Mouse (Mus musculus): ENCODE data around the gene Ctsa.
"Not testable (repeated sequence)": the region's sequence is repeated elsewhere in the genome, so short reads cannot be mapped to it uniquely, and the experiment has no call there.

Gene Ctsa

DNA sequence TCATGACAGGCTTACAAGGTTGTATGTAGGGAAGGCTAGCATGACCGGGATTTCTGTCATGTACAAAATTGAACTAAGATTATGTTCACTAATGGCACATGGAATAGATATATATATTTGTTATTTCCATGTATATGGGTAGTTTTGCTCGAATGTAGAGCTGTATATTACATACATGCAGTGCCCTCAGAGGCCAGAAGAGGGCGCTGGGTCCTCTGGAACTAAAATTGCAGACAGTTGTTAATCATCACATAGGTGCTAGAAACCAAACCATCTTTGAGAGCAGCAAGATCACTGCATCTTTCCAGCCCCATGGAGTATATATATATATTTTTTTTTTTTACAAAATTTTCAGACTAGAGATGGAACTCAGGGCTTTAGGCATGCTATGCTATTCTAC is 13.1 kb downstream of the Ctsa start:
- peak; percentile 68 for DNase-seq (ENCODE audit: low read depth, low spot score)

DNA sequence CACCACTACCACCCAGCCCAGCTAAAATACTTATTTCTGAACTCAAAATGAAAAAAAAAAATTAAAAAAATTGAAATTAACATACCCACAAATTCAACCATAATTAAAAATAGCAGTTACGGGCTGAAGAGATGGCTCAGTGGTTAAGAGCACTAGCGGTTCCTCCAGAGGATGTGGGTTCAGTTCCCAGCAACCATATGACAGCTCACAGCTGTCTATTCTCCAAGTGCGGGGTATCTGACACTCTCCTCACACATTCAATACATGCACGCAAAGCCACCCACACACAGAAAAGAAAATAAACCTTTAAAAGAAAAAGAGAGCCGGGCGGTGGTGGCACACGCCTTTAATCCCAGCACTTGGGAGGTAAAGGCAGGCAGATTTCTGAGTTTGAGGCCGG is 17.4 kb downstream of the Ctsa start:
- no peak for DNase-seq (ENCODE audit: low read depth, low spot score)

DNA sequence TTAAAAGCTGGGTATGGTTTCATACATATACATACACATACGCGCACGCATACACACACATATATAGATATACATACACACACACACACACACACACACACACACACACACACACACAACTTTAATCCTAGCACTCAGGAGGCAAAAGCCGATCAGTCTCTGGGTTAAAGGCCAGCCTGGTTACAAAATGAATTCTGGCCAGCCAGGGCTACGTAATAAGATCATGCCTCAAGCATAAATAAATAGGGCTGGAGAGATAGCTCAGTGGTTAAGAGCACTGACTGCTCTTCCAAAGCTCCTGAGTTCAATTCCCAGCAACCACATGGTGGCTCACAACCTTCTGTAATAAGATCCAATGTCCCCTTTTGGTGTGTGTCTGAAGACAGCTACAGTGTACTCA is 22.9 kb downstream of the Ctsa start:
- DNase-seq (ENCODE audit: low read depth, low spot score), result not testable (repeated sequence)

DNA sequence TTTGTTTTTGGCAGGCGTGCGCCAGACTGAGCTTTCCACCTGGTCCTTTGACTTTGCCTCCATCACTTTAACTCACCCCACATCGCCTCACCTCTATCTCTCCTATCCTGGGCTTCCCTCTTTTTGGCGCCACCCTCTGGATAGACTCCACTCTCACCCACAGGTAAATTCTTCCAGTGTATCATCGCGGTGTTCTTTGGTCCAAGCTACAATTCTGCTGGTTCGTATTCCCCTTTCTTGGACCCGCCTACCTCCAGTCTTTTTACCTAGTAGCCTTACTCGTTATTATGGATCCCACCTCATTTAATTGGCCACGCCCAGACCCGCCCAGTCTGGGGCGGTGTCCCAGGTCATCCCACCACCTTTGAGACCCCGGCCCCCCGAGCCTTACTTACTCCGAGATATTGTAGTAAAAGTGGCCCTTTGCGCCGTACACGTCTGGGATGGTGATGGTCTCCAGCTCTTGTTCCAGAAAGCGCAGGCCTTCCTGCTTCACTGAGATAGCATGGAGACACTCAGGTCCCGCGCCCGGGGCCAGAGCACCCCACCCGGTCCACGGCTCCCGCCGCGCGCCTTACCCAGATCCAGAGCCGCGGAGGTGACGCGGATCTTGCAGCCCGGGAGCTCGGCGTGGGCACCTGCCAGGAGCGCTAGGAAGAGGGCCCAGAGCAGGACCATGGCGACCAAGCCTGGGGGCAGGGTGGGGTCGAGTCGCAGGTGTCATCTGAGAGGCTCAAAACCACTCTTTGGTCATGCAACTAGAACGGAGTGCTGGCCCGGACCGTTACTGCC is 23.8 kb downstream of the Ctsa start:
- DNase-seq (ENCODE audit: low read depth, low spot score), result peak; percentile 86

DNA sequence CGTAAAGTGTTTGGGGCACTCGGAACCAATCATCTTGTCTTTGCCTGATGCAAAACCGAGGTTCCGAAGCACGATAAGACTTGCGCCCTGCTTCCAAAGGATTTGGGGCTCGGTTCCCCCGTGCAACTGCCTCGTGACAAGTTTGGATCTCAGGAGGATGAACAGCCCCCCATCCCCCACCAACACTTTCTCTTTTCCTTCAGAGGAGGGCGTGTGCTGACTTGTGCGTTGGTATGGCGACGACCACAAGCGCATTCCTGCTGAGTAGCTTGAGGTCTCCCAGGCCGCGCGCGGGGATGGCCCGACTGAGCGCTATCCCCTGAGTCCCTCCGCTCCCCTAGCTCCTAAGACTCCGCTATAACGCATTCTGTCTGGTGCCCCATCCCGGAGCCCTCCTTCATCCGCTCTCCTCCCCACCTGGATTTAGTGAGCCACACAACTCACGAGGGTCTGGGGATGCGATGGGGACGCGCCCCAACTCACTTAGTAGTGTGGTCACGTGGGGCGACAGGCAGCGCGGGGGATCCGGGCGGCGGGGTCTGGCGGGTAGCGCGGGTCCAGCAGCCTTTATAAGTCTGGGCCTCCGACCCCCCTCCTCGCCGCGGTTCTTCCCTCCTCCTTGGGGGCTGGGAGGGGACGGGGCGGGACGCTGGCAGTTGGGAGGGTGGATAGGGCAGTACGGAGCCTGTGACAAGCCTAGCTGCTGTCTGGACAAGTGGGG is 24.6 kb downstream of the Ctsa start, which contains the start of gene Pltp:
TSS of gene Pltp (minus strand) at position 611 of the 721 bp plus-strand sequence.
- peak; percentile 92 for DNase-seq (ENCODE audit: low read depth, low spot score)

DNA sequence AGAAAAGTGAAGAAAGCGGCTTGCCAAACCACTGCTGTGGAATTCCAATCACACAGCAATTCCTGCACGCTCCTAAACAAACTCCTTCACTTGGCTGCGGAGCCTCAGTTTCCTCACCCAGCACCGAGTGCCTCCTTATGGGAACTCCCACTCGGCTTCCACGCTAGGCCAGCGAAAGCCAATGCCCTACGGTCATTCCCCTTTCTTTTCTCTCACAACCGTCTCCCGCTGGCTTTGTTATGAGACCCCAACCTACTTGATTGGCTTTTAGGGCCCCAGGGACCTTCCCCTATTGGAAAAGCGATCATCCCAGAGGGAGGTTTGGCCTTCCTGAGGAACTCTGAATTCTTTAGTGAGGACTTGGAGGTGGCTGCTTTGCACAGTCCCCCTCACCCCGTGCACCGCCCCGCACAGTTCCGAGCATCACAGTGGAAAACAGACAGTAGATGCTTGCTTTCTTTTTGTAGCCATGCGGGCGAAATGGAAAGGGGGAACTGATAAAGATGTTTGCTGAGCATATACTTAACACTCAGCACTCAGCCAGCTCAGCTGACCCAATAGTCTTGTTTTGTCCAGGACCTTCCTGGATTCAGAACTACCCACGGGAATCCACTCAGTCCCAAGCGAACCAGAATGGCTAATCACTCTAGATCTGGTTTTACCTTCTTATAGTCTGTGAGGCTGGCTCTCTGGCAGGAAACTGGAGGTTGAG is 25.3 kb downstream of the Ctsa start:
- peak; percentile 71 for DNase-seq (ENCODE audit: low read depth, low spot score)

DNA sequence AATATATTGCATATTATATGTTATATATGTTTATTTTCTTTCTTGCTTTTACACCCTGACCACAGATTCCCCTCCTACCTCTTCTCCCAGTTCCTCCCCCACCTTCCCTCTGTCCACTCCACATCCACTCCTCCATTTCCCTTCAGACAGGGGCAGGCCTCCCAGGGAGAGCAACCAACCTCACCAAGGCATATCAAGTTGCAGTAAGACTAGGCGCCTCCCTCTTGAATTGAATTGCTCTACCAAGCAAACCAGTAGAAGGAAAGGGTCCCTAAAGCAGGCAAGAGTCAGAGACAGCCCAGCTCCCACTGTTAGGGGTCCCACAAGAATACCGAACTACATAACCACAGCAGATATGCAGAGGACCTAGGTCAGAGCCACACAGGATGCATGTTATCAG is 26.5 kb downstream of the Ctsa start:
- DNase-seq (ENCODE audit: low read depth, low spot score), result no peak

DNA sequence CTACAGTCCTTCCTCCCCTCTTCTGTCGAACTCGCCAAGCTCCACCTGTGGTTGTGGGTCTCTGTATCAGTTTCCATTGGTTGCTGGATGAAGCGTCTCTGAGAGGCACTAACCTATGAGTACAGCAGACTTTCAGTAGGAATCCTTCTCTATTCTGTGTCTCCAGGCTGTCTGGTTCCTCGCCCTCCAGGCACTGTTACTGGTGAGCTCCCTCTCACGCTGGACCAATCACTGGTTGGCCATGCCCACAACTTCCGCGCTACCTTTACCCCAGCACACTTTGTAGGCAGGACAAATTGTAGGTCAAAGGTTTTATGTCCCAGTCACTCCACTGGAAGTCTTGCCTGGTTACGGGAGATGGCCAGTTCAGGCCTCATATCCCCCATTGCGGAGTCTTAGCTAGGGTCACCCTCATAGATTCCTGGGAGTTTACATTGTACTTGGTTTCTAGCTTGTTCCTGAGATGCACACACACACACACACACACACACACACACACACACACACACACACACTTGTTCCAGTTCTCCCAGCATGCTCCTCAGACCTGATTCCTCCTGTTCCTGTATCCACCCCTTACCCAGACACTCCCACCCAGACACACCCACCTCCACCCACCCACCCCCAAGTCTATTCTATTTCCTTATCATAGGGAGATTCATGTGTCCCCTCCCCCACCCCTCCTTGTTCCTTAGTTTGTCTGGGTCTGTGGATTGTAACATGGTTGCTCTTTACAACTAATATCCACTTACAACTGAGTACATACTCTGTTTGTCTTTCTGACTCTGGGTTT is 27.2 kb downstream of the Ctsa start:
- peak; percentile 75 for DNase-seq (ENCODE audit: low read depth, low spot score)

DNA sequence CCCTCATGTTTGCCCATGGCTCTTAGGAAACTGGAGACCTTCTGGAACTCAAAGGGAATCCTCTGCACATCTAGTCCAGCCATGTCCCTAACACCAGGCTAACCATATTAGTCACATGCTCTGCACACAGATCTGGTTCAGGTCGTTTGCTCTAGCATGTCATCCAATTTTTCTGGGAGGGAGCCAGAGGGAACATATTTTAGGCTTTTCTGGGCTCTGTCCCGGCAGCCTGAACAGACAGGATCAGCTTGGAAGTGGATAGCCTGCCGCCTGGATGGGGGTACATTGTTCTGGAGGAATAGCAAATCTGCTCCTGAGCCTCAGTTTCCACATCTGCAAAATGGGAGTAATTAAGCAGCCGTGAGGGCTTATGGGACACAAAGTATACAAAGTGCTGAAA is 28.4 kb downstream of the Ctsa start:
- no peak for DNase-seq (ENCODE audit: low read depth, low spot score)

DNA sequence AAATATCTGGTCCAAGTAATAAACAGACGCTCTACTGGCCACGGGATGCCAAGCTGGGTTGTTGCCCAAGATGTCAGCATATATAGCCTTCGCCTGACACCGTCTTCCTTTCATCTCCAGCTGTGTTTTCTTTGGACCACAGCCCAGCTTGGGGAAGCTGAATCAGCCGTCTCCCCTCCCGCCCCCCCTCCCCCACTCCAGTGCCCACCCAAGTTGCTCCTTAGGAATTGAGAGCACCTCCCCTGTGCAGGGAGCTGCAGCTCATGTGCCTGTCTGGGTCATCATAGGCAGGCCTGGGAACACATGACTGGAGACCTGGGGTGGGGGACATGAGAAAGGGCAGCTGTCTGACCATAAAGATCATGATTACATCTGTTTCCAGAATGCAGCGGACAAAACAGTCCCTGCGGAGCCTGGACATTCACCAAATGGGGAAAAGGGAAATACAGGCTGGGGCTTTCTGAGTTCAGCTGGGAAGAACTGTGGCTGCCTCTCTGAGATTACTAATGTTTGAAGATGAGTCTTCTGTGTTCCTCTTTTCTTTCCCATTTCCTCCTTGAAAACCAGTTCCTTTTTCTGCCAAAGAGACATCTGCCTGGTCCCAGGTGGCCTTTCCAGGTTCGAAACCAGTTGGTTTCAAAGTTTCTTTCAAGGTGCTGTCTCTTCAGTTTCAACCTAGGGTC is 29.6 kb downstream of the Ctsa start:
- DNase-seq (ENCODE audit: low read depth, low spot score), result no peak

DNA sequence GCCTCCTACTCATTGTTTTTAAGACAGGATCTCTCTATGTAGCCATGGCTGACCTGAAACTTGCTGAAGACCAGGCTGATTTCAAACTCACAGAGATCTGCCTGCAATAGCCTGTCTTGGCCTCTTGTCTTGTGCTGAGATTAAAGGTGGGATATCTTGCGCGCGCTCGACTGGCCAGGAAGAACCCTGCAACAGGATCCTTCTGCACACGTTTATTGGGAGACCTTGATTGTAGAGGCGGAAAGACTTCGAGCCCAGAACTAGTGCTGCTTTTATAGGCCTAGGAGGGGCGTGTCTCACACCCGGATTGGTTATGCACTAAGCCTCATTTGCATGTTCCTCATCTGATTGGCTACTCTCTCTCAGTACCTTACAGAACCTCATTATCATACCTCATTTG is 30.7 kb downstream of the Ctsa start:
- DNase-seq (ENCODE audit: low read depth, low spot score), result peak; percentile 53

DNA sequence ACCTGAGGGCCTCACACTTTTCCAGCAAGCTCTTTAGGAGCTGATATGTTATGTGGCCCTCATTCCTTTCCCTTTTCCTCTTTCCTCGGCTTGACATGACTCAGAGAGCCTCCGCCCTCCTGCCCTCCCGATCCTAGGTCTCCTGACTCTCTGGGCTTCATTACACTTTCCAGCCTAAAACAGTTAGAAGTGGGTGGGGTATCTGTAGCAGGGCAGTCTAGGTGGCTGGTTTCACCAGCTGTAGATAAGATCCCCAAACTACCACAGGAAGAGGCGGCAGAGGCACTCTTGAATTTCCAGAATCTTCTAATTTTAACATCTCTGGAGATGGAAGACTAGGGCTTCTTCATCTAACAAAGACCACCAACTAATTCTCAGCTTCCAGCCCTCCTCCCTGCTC is 31.9 kb downstream of the Ctsa start:
- DNase-seq (ENCODE audit: low read depth, low spot score), result no peak

DNA sequence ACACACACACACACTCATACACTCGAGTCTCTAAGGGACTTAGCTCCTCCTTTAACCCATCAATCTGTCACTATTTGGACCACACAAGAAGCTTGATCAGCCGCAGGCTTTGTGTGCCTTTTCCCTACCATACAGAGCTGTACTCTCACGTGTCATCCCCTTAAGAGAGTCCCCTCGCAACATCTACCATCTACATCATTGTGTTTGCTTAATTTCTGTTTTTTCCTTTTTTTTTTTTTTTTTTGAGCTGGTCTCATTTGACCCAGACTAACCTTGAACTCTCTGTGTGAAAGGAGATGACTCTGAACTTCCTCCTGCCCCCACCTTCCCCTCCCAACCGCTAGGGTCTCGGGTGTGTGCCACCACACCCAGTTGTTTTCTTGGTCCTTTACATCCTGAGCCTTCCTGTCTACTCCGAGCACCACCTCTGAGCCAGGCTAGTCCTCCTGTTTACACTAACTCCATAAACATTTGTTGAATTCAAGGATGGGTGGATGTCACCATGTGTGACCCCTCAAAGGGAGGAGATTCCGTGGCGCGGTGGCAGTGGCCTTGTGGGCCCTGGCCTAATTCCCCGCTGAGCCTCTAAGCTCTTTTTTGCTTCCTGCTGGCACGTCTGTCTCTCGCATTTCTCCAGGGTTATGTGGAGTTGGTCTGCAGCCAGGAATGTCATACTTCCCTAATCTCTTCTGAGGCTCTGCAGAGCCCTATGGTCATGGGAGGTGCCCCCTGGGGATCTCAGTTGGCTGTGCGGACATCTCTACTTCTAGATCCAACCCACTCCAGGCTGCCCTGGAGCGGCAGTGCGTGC is 34.3 kb downstream of the Ctsa start:
- peak; percentile 87 for DNase-seq (ENCODE audit: low read depth, low spot score)

DNA sequence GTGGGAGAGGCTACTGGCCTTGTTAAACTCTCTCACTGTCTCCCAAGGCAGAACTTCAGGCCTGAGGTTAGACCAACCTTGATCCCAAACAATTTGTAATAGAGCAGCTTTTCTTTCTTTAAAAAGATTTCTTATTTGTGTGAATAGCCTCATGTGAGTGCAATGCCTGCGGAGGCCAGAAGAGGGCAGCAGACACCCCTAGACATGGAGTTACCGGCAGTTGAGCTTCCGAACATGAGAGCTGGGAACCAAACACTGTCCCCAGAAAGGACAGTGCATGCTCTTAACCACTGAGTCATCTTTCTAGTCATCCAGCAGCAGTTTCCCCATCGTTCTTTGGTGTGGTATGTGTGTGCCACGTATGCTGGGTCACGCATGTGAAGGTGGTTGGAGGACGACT is 34.9 kb downstream of the Ctsa start:
- DNase-seq (ENCODE audit: low read depth, low spot score), result peak; percentile 86

DNA sequence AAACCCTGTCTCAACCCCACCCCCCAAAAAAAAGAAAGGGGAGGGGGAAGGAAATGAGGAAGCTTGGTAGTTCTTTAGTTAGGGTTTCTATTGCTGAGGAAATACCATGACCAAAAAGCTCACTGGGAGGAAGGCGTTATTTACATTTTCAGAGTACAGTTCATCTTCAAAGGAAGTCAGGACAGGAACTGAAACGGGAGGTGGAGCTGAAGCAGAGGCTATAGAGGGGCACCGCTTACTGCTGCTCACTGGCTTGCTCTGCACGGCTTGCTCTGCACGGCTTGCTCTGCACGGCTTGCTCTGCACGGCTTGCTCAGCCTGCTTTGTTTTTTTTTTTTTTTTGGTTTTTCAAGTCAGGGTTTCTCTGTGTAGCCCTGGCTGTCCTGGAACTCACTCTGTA is 35.8 kb downstream of the Ctsa start:
- no peak for DNase-seq (ENCODE audit: low read depth, low spot score)

DNA sequence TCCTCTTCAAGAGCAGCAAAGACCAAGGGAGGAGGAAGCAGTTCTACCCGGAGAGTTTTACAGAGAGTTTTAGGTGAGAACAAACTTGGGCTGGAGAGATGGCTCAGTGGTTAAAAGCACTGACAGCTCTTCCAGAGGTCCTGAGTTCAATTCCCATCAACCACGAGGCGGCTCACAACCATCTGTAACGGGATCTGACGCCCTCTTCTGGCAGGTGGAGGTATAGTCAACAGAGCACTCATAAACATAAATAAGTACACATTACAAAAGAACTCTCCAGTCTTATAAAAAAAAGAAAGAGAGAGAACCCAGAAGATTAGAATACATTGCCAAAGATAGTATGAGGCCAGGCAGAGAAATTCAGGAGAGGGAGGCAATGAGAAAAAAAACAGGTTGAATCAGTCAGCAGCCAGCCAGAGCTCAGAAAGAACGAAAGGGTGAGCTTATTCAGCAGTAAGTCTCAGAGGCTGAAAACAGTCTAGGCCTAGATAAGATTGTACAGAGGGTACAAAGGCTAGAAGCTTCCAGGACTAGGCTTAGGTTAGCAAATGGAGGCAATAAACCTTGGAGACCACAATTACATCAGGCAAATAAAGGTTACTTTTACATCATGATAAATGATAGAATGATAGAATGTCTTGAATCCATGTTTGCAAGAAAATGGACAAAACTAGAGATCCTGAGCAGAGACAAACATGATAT is 39.1 kb downstream of the Ctsa start:
- peak; percentile 54 for DNase-seq (ENCODE audit: low read depth, low spot score)

DNA sequence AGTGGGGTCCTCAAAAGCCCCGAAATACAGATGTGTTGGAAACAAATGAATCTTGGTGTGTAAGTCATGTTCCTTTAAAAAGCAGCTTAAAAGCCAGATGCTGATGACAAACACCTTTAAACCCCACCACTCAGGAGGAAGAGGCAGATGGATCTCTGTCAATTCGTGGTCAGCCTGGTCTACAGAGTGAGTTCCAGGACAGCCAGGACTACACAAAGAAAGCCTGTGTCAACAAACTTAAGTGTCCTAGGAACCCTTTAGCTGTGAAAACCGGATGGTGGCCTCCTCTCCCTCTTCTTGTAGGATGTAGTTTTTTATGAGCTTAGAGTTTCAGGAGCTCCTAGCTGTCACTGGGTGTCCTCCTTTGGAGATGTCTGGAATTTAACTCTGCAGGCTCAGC is 40.9 kb downstream of the Ctsa start:
- DNase-seq (ENCODE audit: low read depth, low spot score), result no peak

DNA sequence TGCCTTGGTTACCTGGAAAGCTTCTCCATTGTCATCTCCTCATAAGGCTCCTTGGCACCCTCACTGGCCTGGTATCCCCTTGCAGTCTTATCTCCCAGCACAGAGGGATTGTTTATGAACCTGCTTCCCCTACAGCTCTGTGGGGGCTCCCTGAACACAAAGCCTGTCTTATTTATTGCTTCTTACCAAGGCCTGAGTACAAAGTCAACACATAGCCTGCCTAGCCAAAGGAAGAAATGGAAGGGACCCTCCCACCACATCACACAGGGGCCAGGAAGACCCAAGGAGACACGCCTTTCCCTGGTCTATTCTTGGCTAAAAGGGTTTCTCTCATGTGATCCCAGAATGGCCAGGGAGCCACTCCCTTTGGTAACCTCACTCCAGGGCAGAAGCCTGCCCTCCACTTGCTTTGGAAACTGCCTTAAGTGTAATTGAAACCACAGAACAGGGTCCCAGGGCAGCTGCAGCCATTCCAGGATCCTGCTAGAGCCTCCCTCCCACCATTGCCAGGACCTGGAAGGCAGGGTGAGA is 41.6 kb downstream of the Ctsa start:
- DNase-seq (ENCODE audit: low read depth, low spot score), result peak; percentile 86

DNA sequence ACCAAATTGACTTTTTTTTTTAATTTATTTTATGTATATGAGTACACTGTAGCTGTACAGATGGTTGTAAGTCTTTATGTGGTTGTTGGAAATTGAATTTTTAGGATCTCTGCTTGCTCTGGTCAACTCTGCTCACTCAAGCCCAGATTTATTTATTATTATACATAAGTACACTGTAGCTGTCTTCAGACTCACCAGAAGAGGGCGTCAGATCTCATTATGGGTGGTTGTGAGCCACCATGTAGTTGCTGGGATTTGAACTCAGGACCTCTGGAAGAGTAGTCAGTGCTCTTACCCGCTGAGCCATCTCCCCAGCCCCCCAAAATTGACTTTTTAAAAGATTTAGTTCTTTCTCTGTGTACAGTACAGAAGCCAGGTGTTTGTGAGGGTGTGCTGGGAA is 43.0 kb downstream of the Ctsa start:
- not testable (repeated sequence) for DNase-seq (ENCODE audit: low read depth, low spot score)

Measured in ZHBTc4 (cell line).